Mouse (Mus musculus) bone marrow, adult 2 months (tissue): ENCODE data around the gene Gm19426.

Experiments used
- CTCF ChIP-seq: fragments of 200-500 bp; IDR thresholded peaks from 2 replicates; pipeline ENCODE4 v1.5.1; 2011; ENCODE audit warnings: low read length, control low read depth; ENCODE audit not compliant: control insufficient read depth, insufficient read depth
- POLR2A ChIP-seq: fragments of 200-500 bp; IDR thresholded peaks from 2 replicates; pipeline ENCODE4 v1.6.1; 2011; ENCODE audit warnings: low read depth, mild to moderate bottlenecking, control low read depth, low read length, borderline replicate concordance; ENCODE audit not compliant: control insufficient read depth

- TF ChIP-seq CTCF (no peak), POLR2A (no peak)
Observed at GRCm38 (mm10) chr2:84716423-84717355, 26.8 kb downstream of the Gm19426 start.
